Mouse (Mus musculus) liver, embryonic 14.5 days (tissue): ENCODE measurements around the gene Csrp1.

ENCODE experiments used
- CTCF ChIP-seq: IDR thresholded peaks from 2 replicates; pipeline ENCODE4 v1.5.1; 2016; ENCODE audit warnings: antibody characterized with exemption, low read depth, control low read depth
- EP300 ChIP-seq: IDR thresholded peaks from 2 replicates; pipeline ENCODE4 v1.6.1; 2016; ENCODE audit warnings: antibody characterized with exemption, low read depth

- no peak for TF ChIP-seq EP300
- no peak for TF ChIP-seq CTCF
These were observed 72.5 kb downstream of the Csrp1 start for GRCm38 (mm10) chr1:135792143-135792939.
